Mouse (Mus musculus): Measurements from ENCODE around the gene Fxyd3. TPM values are rescaled to one million over a fixed set of nuclear protein-coding genes. Genes with fewer than 3 reads are reported as not detected.
A peak's percentile ranks its signal among the peaks of the same experiment; 100 is the strongest.

The Fxyd3 gene
- total RNA-seq, 4 experiments from 2014 or later, result 0.77 to 1.3 (median 0.92) TPM

GRCm38 (mm10) chr7:31098697-31099611, 22.4 kb upstream of the Fxyd3 start:
- DNase-seq (ENCODE audit: low spot score in 2 of 2), result peak in 1 of 2 experiments; percentile 25

GRCm38 (mm10) chr7:31097583-31098248, 21.2 kb upstream of the Fxyd3 start:
- DNase-seq (ENCODE audit: low spot score in 2 of 2), result peak; percentile 86 to 89

DNA sequence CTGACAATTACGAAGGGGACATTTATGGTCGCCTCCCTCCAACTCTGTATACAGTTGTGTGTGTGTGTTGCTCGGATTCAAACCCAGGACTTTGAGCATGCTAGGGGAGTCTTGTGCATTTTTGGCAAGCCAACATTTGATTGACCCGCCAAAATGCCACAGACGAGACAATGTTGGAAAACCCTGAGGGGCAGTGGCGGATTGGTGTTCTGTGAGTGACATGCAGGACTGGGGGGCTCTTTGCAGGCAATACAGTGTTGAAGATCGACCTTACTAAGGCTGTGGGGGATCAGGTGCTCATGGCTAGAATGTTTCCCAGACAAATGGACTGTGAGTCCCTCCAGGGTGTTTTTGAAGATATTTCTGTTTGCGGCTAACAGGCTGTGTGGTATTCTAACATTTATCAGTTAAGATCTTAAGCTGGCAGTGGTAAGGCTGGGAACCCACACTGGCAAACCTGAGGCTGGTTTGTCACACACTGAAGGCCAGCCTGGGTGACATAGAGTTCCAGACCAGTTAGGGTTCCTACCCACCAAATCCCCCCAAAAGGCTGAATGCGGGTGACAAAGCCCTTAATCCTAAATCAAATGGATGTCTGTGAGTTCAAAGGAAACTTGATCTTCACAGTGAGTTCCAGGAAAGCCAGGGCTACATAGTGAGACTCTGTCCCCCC, 20.5 kb upstream of the Fxyd3 start:
- DNase-seq (ENCODE audit: low spot score in 2 of 2), result no peak

DNA sequence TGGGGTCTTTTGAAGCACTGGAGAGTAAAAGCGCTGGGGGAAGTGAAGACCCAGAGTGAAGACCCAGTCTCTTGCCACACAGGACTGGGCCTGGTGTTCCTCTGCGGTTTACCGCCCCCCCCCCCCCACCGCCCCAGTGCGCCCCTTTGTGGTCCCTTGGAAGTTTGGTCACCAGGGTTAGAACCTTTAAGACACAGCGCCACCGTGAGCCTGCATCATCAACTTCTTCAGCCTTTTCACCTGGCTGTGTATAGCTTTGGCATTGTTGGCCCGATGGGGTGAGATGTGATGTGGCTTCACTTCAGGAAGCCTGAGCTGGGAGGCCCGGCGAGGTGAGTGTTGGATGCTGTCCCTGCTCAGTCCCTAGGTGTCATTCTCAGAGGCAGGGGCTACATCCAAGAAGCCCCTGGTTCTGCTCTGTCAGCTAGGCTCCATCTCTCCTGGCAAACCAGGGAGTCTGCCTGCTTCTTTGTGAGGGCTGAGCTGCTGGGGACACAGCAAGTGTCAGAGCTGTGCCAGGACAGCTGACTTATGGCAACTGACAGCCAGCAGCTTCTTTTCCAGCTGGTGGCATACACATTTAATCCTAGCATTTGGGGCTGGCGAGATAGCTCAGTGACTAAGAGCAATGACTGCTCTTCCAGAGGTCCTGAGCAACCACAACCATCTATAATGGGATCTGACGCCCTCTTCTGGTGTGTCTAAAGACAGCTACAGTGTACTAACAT, 18.4 kb upstream of the Fxyd3 start:
- DNase-seq (ENCODE audit: low spot score in 2 of 2), result no peak

DNA sequence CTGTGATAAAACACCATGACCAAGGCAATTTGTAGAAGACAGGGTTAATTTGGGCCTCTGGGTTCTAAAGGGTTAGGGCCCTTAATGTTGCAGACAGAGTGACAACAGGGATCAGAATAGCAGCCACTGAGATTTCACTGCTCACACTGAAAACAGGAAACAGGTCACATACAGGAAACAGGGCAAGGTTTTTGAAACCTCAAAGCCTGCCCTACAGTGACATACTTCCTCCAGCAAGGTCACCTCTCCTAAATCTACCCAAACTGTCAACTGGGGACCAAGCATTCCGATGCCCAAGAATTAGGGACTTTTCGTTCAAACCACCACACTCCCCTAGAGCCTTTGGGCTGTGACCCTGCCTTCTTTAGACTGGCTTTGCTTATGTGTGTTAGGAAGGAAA, 13.2 kb upstream of the Fxyd3 start:
- no peak for DNase-seq (ENCODE audit: low spot score in 2 of 2)

DNA sequence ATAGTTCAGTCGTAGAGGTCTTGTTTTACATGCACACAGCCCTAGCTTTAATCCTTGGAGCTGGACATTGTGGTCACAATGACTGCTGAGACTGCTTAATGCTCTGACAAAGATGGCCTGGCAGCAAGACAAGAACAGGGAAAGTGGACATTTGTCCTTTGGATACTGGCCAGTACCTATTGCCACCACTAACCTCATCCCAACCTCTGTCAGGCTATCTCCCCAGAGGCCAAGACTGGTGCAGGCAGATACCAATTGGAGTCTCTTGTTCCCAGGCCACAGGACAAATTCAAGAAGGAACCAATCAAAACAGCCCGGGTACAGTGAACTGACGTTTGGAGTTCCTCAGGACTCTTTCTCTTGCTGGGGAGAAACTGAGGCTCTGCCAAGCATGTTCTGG, 11.7 kb upstream of the Fxyd3 start:
- DNase-seq (ENCODE audit: low spot score in 2 of 2), result no peak

GRCm38 (mm10) chr7:31087262-31087661, 10.8 kb upstream of the Fxyd3 start:
- no peak for DNase-seq (ENCODE audit: low spot score in 2 of 2)

- no peak for DNase-seq (ENCODE audit: low spot score in 2 of 2)
Observed at GRCm38 (mm10) chr7:31086175-31086755, 9.8 kb upstream of the Fxyd3 start.

DNA sequence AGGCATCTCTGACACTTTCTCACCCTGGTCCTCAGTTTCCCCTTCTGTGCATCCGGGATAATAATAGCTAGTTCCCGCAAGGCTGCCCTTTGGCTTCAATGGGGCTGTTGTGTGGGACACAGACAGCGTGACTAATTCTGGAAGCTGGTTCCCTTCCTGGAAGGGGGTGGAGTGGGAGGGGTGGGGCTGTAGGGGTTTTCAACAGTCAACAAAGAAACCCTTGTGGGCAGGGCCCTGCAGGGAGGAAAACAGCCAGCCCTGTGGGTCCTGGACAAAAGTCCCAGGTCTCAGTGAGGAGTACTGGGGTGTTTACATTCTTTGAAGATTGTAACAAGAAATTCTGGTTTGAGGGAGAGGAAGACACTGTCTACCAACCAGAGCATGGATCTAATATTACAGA, 8.7 kb upstream of the Fxyd3 start:
- DNase-seq (ENCODE audit: low spot score in 2 of 2), result no peak

GRCm38 (mm10) chr7:31084140-31084539, 7.6 kb upstream of the Fxyd3 start:
- DNase-seq (ENCODE audit: low spot score in 2 of 2), result no peak

GRCm38 (mm10) chr7:31082831-31083588, 6.5 kb upstream of the Fxyd3 start:
- DNase-seq (ENCODE audit: low spot score in 2 of 2), result peak; percentile 80 to 83

DNA sequence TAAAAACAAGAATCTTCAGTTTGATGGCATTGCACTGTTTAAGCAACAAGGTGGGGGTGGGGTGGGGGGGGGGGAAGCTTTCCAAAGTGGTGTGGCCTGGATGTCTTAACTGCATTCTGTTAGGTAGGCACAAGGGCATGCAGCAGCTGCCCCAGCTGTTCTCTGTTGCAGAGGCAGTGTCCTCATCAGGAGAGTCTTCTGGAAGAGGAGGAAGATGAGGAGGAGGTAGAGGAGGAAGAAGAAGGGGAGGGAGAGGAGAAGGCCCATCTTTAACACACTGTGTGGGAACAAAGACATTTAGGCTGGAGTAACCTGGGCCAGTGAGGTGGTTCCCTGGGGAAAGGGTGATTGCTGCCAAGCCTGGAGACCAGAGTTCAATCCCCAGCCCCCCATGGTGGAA, 5.6 kb upstream of the Fxyd3 start:
- no peak for DNase-seq (ENCODE audit: low spot score in 2 of 2)

DNA sequence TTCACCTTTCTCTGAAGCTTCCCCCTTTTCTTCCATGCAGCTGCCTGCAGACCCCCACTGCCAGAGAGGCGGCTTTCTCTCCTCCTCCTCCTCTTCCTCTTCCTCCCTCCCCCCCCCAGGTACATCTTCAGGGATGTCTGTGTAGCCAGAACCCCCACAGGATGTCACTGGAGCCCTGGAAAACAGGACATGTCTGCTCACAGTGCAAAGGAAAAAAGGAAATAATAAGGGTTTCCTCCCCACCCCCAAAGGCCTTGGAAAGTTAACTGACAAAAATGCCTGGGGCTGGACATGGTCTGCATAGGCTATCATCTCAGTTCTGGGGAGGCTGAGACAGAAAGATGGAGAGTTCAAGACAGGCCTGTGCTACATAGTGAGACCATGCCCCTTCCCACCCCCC, 4.6 kb upstream of the Fxyd3 start:
- no peak for DNase-seq (ENCODE audit: low spot score in 2 of 2)

DNA sequence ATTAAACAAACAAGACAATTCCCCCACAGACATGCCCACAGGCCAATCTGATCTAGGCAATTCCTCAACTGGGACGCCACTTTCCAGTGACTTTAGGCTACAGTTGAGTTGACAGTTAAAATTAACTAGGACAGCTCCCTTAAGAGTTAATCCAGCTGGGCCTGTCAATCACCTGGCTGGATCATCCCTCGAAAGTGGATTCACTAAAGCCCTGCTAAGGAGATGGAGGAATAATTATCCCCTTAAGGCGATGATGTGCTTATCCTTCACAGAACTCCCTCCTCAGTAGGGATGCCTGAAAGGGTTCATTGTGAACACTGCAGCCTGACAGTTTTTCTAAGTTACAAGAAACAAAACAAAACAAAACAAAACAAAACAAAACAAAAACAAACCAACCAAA, 4.1 kb upstream of the Fxyd3 start:
- no peak for DNase-seq (ENCODE audit: low spot score in 2 of 2)

DNA sequence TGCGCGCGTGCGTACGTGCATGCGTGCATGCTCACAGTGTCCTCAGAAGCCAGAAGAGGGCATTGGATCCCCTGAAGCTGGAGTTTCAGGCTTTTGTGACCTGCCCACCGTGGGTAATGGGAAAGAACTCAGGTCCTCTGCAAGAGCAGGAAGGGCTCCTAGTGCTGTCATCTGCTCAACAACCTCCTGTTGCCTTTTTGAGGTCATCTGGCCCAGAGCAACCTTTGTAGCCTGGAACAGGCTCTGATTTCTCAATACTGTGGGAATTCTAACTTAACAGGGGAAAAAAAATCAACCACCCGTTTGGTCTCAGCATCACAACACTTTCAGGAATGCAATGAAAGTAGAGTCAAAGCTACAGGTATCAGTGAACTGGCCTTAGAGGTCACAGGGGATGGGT, 3.2 kb upstream of the Fxyd3 start:
- no peak for DNase-seq (ENCODE audit: low spot score in 2 of 2)

DNA sequence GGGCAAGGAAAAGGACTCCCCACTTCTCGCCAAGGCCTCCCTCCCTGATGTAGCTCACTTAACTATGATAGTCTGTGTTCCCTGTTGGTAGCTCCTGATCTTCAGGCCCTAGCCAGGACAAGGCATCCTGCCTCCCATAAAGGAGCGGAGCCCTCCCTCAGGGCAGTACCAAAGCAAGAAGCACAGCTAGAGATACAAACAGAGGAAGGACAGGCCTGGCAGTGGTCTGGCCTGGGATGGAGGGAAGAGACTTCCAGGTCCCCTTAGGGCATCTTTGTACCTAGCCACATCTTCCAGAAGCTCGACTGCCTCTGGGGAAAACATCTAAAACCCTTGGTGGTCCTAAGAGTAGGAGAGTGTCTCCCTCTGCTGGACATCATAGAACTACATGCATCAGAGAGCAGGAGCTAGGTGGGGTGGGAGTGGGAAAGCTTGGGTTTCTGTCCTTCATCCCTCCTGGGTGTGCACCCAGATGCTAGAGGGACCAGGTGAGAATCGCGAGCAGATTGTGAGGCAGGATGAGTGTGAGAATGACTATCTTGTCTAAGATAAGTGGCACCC, 1.5 kb upstream of the Fxyd3 start:
- DNase-seq (ENCODE audit: low spot score in 2 of 2), result no peak

GRCm38 (mm10) chr7:31077470-31077869, 966 bp upstream of the Fxyd3 start:
- DNase-seq (ENCODE audit: low spot score in 2 of 2), result no peak

DNA sequence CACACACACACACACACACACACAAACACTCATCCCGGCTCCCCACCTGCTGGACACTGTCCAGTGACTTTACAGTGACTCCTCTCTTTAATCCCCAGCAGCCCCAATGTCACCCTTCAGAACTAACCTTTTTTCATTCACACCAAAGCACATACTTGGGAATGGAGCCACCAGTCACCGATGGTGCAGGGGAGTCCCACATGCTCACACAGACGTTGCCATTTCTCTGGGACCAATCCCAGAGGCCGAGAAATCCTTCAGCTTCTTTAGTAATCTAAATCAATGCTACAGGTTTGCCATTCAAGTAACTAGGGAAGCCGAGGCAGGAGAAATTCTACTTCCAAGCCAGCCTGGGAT, 1.8 kb downstream of the Fxyd3 start:
- no peak for DNase-seq (ENCODE audit: low spot score in 2 of 2)

DNA sequence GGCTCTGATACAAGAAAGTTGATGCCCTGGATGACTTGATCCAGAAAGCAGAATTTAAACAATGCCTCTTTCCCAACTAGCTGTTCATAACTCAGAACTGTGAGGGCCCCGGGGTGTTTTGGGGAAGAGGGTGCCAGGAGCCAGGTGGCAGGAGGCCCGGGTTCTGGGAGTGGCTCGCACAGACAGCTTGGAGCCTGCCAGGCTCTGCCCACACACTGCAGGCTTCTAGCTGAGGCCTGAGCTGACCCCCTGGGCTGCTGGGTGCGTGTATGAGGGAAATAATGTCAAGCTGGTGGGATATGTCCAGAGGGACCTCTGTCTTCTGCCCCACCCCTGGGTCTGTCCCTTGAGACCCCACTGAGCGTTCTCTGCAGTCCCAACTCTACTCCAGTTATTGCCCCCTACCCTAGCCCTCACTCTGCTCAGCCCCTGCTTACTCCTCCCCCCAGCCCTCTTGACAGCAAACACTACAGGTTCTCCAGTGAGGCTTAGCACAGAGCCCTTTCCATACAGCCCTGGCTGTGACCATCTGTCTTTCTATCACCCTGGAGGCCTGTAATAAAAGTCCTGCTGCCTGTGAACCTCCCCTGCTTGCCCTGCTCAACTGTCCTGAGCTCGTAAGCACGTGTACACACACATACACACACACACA, 2.3 kb downstream of the Fxyd3 start:
- DNase-seq (ENCODE audit: low spot score in 2 of 2), result no peak

- no peak for DNase-seq (ENCODE audit: low spot score in 2 of 2)
Observed at GRCm38 (mm10) chr7:31073546-31073945, 3.0 kb downstream of the Fxyd3 start.
